Mouse (Mus musculus): ENCODE measurements around the gene Fbxw8. TPM values are rescaled to one million over a fixed set of nuclear protein-coding genes. Genes with fewer than 3 reads are reported as not detected.

Gene Fbxw8
- total RNA-seq, 1 experiment from 2014 or later: 47.7 TPM

- DNase-seq: no peak
Measured at GRCm38 (mm10) chr5:118076721-118077592, 78.3 kb downstream of the Fbxw8 start.

GRCm38 (mm10) chr5:118073213-118073773, 82.0 kb downstream of the Fbxw8 start:
- no peak for DNase-seq

GRCm38 (mm10) chr5:118071766-118072165, 83.5 kb downstream of the Fbxw8 start:
- DNase-seq: no peak

- DNase-seq: peak; percentile 75
Measured at GRCm38 (mm10) chr5:118069315-118069714, 85.9 kb downstream of the Fbxw8 start.

GRCm38 (mm10) chr5:118067984-118068494, 87.2 kb downstream of the Fbxw8 start:
- no peak for DNase-seq

- peak; percentile 59 for DNase-seq
Measured at GRCm38 (mm10) chr5:118067572-118067971, 87.7 kb downstream of the Fbxw8 start.

GRCm38 (mm10) chr5:118066828-118067227, 88.4 kb downstream of the Fbxw8 start:
- peak; percentile 89 for DNase-seq

GRCm38 (mm10) chr5:118065516-118066255, 89.6 kb downstream of the Fbxw8 start:
- peak; percentile 36 for DNase-seq

GRCm38 (mm10) chr5:118064284-118064901, 90.9 kb downstream of the Fbxw8 start:
- no peak for DNase-seq

GRCm38 (mm10) chr5:118063181-118063621, 92.1 kb downstream of the Fbxw8 start:
- no peak for DNase-seq

GRCm38 (mm10) chr5:118061391-118061790, 93.9 kb downstream of the Fbxw8 start:
- no peak for DNase-seq

- DNase-seq: no peak
Measured at GRCm38 (mm10) chr5:118059646-118060045, 95.6 kb downstream of the Fbxw8 start.

- no peak for DNase-seq
Measured at GRCm38 (mm10) chr5:118058858-118059257, 96.4 kb downstream of the Fbxw8 start.

GRCm38 (mm10) chr5:118057508-118058111, 97.7 kb downstream of the Fbxw8 start:
- no peak for DNase-seq

GRCm38 (mm10) chr5:118053205-118053604, 102.1 kb downstream of the Fbxw8 start:
- no peak for DNase-seq

- DNase-seq: peak; percentile 53
Measured at GRCm38 (mm10) chr5:118051981-118052662, 103.1 kb downstream of the Fbxw8 start.

- DNase-seq: no peak
Measured at GRCm38 (mm10) chr5:118050743-118051142, 104.5 kb downstream of the Fbxw8 start.

- no peak for DNase-seq
Measured at GRCm38 (mm10) chr5:118048928-118049327, 106.3 kb downstream of the Fbxw8 start.

- DNase-seq: no peak
Measured at GRCm38 (mm10) chr5:118048412-118048811, 106.9 kb downstream of the Fbxw8 start.

- DNase-seq: no peak
Measured at GRCm38 (mm10) chr5:118047091-118047757, 108.0 kb downstream of the Fbxw8 start.

GRCm38 (mm10) chr5:118045385-118045784, 109.9 kb downstream of the Fbxw8 start:
- DNase-seq: no peak

Measured in adrenal gland, postnatal 25 days (tissue).